Mouse (Mus musculus) midbrain, embryonic 16.5 days (tissue): ENCODE data around the gene Ppp1r12c. TPM values are rescaled to one million over a fixed set of nuclear protein-coding genes. Genes with fewer than 3 reads are reported as not detected.

Source experiments
- ATAC-seq: fragments of 200-750 bp; cut with Nextera tagmentation; 2 replicates; pipeline ENCODE4 v1.8.0; 2017; ENCODE audit warnings: moderate TSS enrichment
- H3K27ac ChIP-seq: fragments of 300-500 bp; sonication (generic); 2 replicates; pipeline ENCODE4 v1.5.1; 2014; ENCODE audit warnings: mild to moderate bottlenecking, low read length, mixed read lengths
- H3K27me3 ChIP-seq: fragments of 300-500 bp; sonication (generic); 2 replicates; pipeline ENCODE4 v1.6.1; 2014; ENCODE audit warnings: low read depth, low read length, mixed read lengths; ENCODE audit not compliant: control insufficient read depth, insufficient read depth
- H3K36me3 ChIP-seq: fragments of 300-500 bp; sonication (generic); 2 replicates; pipeline ENCODE4 v1.6.1; 2014; ENCODE audit warnings: mild to moderate bottlenecking, low read length, moderate library complexity, mixed read lengths; ENCODE audit not compliant: control insufficient read depth, insufficient read depth
- H3K4me1 ChIP-seq: fragments of 300-500 bp; sonication (generic); 2 replicates; pipeline ENCODE4 v1.6.1; 2014; ENCODE audit warnings: mild to moderate bottlenecking, low read length, mixed read lengths; ENCODE audit not compliant: control insufficient read depth, insufficient read depth
- H3K4me2 ChIP-seq: fragments of 300-500 bp; sonication (generic); 2 replicates; pipeline ENCODE4 v1.6.1; 2014; ENCODE audit warnings: mild to moderate bottlenecking, low read length, mixed read lengths
- H3K4me3 ChIP-seq: fragments of 300-500 bp; sonication (generic); 2 replicates; pipeline ENCODE4 v1.5.1; 2014; ENCODE audit warnings: low read depth, mild to moderate bottlenecking, low read length, moderate library complexity, mixed read lengths
- H3K9ac ChIP-seq: fragments of 300-500 bp; sonication (generic); 2 replicates; pipeline ENCODE4 v1.6.1; 2014; ENCODE audit warnings: low read depth, low read length, mixed read lengths
- H3K9me3 ChIP-seq: fragments of 300-500 bp; sonication (generic); replicated peaks from 2 replicates; pipeline ENCODE4 v1.6.1; 2014; ENCODE audit warnings: mild to moderate bottlenecking, low read length, mixed read lengths; ENCODE audit not compliant: control insufficient read depth, poor library complexity, severe bottlenecking
- WGBS: fragments of 180-500 bp; shearing (Covaris S2); extraction: QIAGEN DNeasy Blood & Tissue Kit; methylation state at CpG from one replicate; pipeline ENCODE4 v1.1.7; 2014; 5-methylcytosine and 5-hydroxymethylcytosine counted together
- polyA plus RNA-seq: library from polyadenylated mRNA; unstranded; fragments of >200 nt; fragmentation: Nextera tagmentation; extraction: Ambion mirVana; gene quantifications from 2 replicates; pipeline ENCODE4 v1.2.1, GENCODE M21; 2015

Gene Ppp1r12c
- polyA plus RNA-seq, 1 experiment from 2014 or later = 44.7 TPM

- Histone ChIP-seq H3K36me3 (peaks cover 31% of the 10 kb centered on the region), H3K4me1 (peaks cover 14% of the 10 kb centered on the region), H3K9ac (no peak overlapping the region), H3K9me3 (no peaks in the 10 kb centered on the region), H3K4me3 (no peak overlapping the region), H3K4me2 (no peak overlapping the region), H3K27me3 (peaks cover 7% of the 10 kb centered on the region), H3K27ac (no peak overlapping the region)
- no peak for ATAC-seq
- WGBS = 33% methylated on average over 6 of the region's 6 CpGs
Measured at GRCm38 (mm10) chr7:4479674-4480073, 21.8 kb downstream of the Ppp1r12c start.

DNA sequence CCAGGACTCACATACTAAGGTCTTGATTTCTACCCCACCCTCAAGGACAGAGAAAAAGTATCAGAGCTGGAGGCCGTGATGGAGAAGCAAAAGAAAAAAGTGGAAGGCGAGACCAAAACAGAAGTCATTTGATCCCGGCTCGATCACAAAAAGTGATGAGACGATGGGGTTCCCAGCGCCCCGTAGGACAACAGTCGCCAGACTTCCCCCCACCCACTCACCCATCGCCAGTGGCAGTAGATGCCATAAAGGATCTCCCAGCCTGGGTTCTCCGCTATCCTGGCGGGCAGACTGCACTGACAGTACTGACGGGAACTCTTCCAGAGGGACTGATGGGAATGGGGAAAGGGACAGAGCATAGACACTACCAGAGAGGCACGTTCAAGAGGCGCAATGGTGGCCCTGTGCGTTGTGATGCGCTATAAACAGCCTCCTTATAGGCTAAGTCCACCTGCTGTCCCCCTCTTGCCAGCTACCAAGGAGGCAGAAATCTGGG lies 22.6 kb downstream of the Ppp1r12c start:
- peak overlapping the region; percentile 46 for H3K4me3 ChIP-seq
- peaks cover 14% of the 10 kb centered on the region for H3K4me1 ChIP-seq
- 2% methylated on average over 16 of the region's 16 CpGs for WGBS
- peak overlapping the region; percentile 61 for H3K9ac ChIP-seq
- peak overlapping the region; percentile 57; the same call in 1 of the 2 replicates for H3K27ac ChIP-seq
- peak; percentile 14 for ATAC-seq
- no peaks in the 10 kb centered on the region for H3K9me3 ChIP-seq
- H3K36me3 ChIP-seq = peaks cover 23% of the 10 kb centered on the region
- peaks cover 12% of the 10 kb centered on the region for H3K27me3 ChIP-seq
- H3K4me2 ChIP-seq = peak overlapping the region; percentile 94

DNA sequence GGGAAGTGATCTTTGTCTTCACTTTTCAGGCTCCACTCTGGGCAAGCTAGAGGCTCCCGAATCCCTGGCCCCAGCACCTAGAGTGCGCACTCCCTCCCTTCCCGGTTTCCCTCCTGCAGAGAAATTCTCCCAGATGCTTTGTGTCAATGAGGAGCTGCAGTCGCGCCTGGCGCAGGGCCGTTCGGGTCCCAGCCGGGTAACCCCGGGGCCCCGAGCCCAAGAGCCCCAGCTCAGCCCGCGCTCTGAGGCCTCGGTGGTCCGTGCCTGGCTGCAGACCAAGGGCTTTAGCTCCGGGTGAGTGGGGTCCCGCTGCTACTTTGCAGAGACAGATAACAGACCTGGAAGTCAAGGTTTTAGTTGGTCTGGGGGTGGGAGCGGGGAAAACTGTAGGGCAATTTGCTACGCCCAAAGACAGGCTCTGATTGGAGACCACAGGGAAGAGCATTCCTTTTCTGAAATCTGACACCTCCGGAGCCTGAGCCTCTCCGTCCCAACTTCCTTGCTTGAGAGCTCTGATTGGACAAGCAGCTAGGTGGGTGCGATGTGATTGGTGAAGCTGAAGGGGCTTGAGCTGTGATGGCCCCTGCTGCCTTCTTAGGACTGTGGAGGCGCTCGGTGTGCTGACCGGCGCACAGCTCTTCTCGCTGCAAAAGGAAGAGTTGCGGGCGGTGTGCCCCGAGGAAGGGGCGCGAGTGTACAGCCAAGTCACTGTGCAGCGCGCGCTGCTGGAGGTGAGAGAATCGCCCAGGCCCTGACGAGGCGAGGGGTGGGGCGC lies 23.3 kb downstream of the Ppp1r12c start:
- Histone ChIP-seq H3K27ac (peak overlapping the region; percentile 57; the same call in 1 of the 2 replicates), H3K9me3 (no peaks in the 10 kb centered on the region), H3K27me3 (peaks cover 18% of the 10 kb centered on the region), H3K36me3 (peaks cover 18% of the 10 kb centered on the region; the same call in 1 of the 2 replicates), H3K4me3 (peak overlapping the region; percentile 46), H3K9ac (peak overlapping the region; percentile 61), H3K4me2 (peak overlapping the region; percentile 94), H3K4me1 (peaks cover 14% of the 10 kb centered on the region)
- peak; percentile 92 for ATAC-seq
- under 1% methylated on average over 39 of the region's 39 CpGs for WGBS

- Histone ChIP-seq H3K9ac (no peak overlapping the region), H3K27ac (no peak overlapping the region), H3K9me3 (no peaks in the 10 kb centered on the region), H3K36me3 (no peaks in the 10 kb centered on the region), H3K4me1 (peaks cover 17% of the 10 kb centered on the region), H3K4me3 (no peak overlapping the region), H3K27me3 (peaks cover 33% of the 10 kb centered on the region), H3K4me2 (no peak overlapping the region)
- no peak for ATAC-seq
- WGBS = 10% methylated on average over 19 of the region's 19 CpGs
Measured at GRCm38 (mm10) chr7:4473940-4474339, 27.5 kb downstream of the Ppp1r12c start.

DNA sequence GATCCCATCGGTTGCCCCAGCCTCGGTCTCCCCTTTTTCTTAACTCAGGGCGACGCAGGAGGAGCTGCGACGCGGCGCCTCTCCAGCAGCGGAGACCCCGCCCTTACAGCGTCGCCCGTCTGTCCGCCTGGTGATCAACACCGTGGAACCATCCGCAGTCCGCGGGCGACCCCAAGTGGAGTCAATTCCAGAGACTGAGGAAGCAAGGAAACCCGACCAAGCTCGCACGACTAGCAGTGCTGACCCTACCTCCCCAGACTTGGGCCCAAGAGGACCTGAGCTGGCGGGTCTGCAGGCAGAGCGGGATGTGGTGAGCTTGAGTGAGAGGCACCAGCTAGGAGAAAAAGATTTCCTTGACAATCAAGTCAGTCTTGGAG lies 30.3 kb downstream of the Ppp1r12c start:
- H3K27me3 ChIP-seq = peaks cover 30% of the 10 kb centered on the region
- peak; percentile 88 for ATAC-seq
- H3K4me1 ChIP-seq = peaks cover 7% of the 10 kb centered on the region; the same call in 1 of the 2 replicates
- no peaks in the 10 kb centered on the region for H3K9me3 ChIP-seq
- WGBS = under 1% methylated on average over 24 of the region's 24 CpGs
- no peaks in the 10 kb centered on the region for H3K36me3 ChIP-seq
- peak overlapping the region; percentile 50 for H3K4me3 ChIP-seq
- 0 out of 2 replicates have a peak overlapping the region, but pooled peaks have one; percentile 12 for H3K27ac ChIP-seq
- H3K9ac ChIP-seq = peak overlapping the region; percentile 56
- H3K4me2 ChIP-seq = peak overlapping the region; percentile 81

- H3K36me3 ChIP-seq = no peaks in the 10 kb centered on the region
- H3K27ac ChIP-seq = peak overlapping the region; percentile 12; the same call in 1 of the 2 replicates
- peak; percentile 60 for ATAC-seq
- WGBS = 1% methylated on average over 34 of the region's 35 CpGs
- H3K4me1 ChIP-seq = peaks cover 7% of the 10 kb centered on the region; the same call in 1 of the 2 replicates
- H3K4me2 ChIP-seq = peak overlapping the region; percentile 81
- peak overlapping the region; percentile 56 for H3K9ac ChIP-seq
- H3K9me3 ChIP-seq = no peaks in the 10 kb centered on the region
- peaks cover 26% of the 10 kb centered on the region for H3K27me3 ChIP-seq
- H3K4me3 ChIP-seq = peak overlapping the region; percentile 50
Measured at GRCm38 (mm10) chr7:4470275-4471178, 31.0 kb downstream of the Ppp1r12c start.

DNA sequence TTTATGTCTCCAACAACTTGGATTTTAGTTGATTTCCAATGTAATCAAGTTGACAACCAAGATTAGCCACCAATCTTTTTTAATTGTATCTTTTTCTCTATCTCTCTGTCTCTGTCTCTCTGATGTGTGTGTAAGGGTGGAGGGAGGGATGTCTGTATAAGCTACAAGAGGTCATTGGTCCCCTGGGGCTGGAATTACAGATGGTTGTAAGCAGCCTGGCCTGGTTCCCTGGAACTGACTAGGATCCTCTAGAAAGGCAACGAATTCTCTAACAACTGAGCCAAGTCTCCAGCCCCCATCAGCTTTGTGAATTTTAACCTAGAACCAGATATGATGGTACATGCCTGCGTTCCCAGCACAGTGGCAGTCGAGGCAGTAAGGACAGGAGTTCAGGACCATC lies 33.7 kb downstream of the Ppp1r12c start:
- Histone ChIP-seq H3K27me3 (peaks cover 15% of the 10 kb centered on the region), H3K4me1 (peaks cover 7% of the 10 kb centered on the region; the same call in 1 of the 2 replicates), H3K9me3 (no peaks in the 10 kb centered on the region), H3K9ac (no peak overlapping the region), H3K36me3 (no peaks in the 10 kb centered on the region), H3K4me2 (no peak overlapping the region), H3K4me3 (no peak overlapping the region), H3K27ac (no peak overlapping the region)
- no peak for ATAC-seq
- WGBS = 77% methylated on average over 3 of the region's 3 CpGs

DNA sequence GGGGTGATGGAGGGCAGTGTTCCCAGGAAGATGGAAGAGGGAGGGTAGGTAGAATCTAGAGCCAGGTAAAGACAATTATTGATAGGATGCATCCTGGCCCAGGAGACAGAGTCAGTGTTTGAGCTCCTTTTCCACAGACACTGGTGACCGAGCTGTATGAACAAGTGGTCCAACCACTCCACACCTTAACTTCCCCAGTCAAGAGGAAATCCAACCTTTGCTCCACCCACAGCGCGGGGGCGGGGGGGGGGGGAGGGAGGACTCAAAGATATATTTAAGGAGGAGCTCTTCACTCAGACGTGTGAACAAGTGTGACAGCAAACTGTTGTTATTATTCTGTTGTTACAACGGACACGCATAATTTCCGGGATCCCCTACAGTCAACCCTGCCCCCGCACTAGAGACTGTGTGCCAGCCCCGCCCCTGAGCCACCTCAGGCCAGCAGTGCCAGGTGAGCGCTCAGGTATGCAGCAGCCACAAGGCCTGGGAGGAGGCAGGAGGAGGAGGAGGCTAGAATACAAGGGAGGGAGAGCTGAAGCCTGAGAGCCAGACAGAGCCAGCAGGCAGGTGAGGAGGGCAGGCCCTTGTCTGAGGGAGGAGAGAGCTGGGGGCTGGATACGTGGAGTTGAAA lies 37.2 kb downstream of the Ppp1r12c start:
- 13% methylated on average over 12 of the region's 12 CpGs for WGBS
- Histone ChIP-seq H3K9ac (0 out of 2 replicates have a peak overlapping the region, but pooled peaks have one; percentile 33), H3K27me3 (0 out of 2 replicates have a peak, but pooled peaks cover 4% of the 10 kb centered on the region), H3K36me3 (no peaks in the 10 kb centered on the region), H3K4me2 (no peak overlapping the region), H3K9me3 (no peaks in the 10 kb centered on the region), H3K4me3 (no peak overlapping the region), H3K4me1 (0 out of 2 replicates have a peak, but pooled peaks cover 4% of the 10 kb centered on the region), H3K27ac (no peak overlapping the region)
- no peak for ATAC-seq
